Mouse (Mus musculus): ENCODE results near the gene Fubp1.
A peak's percentile ranks its signal among the peaks of the same experiment; 100 is the strongest.

The Fubp1 gene

DNA sequence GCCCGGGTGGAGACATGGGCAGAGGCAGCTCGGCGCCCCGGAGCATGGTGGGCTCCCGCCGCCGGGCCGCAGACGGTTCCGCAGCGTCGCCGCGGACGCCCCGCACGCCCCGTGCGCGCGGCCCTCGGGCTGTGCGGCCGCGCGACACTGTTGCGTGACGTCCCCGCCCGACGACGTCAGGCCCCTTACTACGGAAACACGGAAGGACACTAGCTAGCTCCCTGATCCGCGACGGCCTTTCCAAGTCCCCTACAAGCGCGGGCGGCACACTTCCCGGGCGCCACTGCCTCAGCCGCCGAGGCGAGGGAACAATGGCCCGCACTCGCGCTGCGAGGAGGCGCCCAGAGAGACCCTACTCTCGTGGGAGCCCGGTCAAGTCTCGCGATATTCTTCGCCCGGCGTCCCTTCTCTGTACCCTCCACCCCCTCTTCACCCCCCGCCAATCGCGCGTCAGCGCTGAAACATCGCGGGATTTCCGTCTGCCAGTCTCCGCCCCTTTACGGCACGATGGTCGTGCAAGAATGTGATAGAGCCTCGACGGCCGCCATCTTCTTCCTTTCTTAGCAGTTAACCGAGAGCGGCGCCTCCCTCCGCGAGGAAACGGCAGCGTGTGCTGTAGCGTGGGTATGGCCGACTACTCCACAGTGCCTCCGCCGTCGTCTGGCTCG lies at the start of gene Fubp1, which contains the start of gene Dnajb4:
Gene Fubp1, plus strand, starts transcription at position 456 of the 668 bp plus-strand sequence.
Gene Dnajb4, minus strand, starts transcription at position 336 of the 668 bp plus-strand sequence.
- no peak for DNase-seq (ENCODE audit: extremely low read depth, low read depth, low spot score)

GRCm38 (mm10) chr3:152160607-152161006 lies 49.6 kb upstream of the Fubp1 start:
- no peak for DNase-seq (ENCODE audit: extremely low read depth, low read depth, low spot score)

DNA sequence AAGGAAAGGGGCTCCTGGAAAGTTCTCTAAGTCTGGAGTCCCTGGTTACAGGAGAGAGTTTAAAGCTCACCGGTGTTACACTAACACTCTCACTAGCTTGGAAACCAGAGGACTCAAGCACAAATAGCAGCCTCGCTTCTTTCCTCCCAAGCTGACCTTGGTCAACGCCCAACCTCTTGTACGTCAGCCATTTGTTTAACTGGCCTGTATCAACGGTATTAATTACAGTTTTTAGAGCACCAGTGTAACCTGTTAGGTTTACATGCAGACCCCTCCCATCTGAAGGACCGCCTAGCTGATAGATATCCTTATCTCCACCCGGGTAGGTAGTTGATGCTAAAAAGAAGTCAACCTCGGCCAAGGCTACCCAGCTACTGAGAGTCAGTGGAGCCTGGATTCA lies 46.9 kb upstream of the Fubp1 start:
- DNase-seq (ENCODE audit: extremely low read depth, low read depth, low spot score) = no peak

GRCm38 (mm10) chr3:152165014-152165350 lies 45.2 kb upstream of the Fubp1 start:
- no peak for DNase-seq (ENCODE audit: extremely low read depth, low read depth, low spot score)

GRCm38 (mm10) chr3:152165351-152166098 lies 44.7 kb upstream of the Fubp1 start:
- DNase-seq (ENCODE audit: extremely low read depth, low read depth, low spot score) = no peak

GRCm38 (mm10) chr3:152166099-152166423 lies 44.2 kb upstream of the Fubp1 start, which contains the start of gene Gipc2:
Gipc2 (minus strand) TSS chr3:152166230.
- no peak for DNase-seq (ENCODE audit: extremely low read depth, low read depth, low spot score)

DNA sequence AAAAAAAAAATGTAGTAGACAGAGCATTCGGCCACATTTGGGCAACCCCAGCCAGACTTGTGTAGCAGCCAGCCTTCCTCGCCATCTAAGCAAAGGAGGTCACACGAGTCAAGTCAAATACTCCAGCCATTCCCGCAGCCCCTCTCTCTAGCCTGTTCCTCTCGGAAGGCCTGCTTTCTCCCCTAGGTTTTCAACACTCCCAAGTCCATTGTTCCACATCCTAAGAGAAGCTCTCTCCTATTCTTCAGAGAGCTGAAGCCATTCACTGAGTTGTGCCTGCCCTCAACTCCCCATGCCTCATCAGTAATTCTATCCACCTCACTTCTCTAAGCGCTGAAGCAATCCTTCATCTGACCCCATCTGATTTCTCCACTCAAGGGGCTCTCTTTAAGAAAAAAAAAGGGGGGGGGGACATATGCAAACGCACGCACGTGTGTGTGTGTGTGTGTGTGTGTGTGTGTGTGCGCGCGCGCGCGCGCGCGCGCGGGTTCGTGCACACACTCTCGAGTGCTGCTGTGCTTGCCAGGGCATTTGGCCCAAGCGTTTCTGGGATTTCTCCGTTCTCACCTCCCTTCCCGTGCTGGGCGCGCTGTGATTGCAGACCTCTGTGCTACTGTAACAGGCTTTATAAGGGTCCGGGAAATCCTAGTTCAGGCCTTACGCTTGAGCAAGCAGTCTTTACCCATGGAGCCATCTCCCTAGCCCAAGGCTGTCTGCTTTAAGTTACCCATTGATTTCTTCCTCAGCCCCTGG lies 43.3 kb upstream of the Fubp1 start:
- no peak for DNase-seq (ENCODE audit: extremely low read depth, low read depth, low spot score)

DNA sequence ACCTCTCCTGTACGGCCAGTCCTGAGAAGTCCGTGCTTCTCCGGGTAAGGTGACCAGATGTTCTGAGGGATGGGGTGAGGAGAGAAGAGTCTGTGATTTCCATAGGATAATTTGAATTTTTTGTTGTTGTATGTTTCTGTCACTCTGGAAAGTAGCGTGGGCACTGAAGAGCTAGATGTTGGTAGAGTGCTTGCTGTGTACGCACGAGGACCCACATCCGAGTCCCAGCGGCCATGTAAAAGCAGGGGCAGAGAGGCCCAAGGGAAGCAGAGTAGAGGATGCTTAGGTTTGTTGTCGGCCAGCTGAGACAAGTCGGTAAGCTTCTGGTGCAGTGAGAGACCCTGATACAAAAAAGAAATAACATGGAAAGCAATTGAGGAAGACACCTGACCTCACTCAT lies 42.2 kb upstream of the Fubp1 start:
- no peak for DNase-seq (ENCODE audit: extremely low read depth, low read depth, low spot score)

- no peak for DNase-seq (ENCODE audit: extremely low read depth, low read depth, low spot score)
These were observed 39.8 kb upstream of the Fubp1 start for GRCm38 (mm10) chr3:152170407-152170806.

- no peak for DNase-seq (ENCODE audit: extremely low read depth, low read depth, low spot score)
These were observed 39.0 kb upstream of the Fubp1 start for GRCm38 (mm10) chr3:152171236-152171635.

- no peak for DNase-seq (ENCODE audit: extremely low read depth, low read depth, low spot score)
These were observed 38.4 kb upstream of the Fubp1 start for GRCm38 (mm10) chr3:152171862-152172261.

GRCm38 (mm10) chr3:152172322-152172935 lies 37.8 kb upstream of the Fubp1 start:
- no peak for DNase-seq (ENCODE audit: extremely low read depth, low read depth, low spot score)

- DNase-seq (ENCODE audit: extremely low read depth, low read depth, low spot score) = no peak
These were observed 31.4 kb upstream of the Fubp1 start for GRCm38 (mm10) chr3:152178816-152179215.

- DNase-seq (ENCODE audit: extremely low read depth, low read depth, low spot score) = no peak
These were observed 30.9 kb upstream of the Fubp1 start for GRCm38 (mm10) chr3:152179285-152179684.

- DNase-seq (ENCODE audit: extremely low read depth, low read depth, low spot score) = no peak
These were observed 29.6 kb upstream of the Fubp1 start for GRCm38 (mm10) chr3:152180624-152181023.

DNA sequence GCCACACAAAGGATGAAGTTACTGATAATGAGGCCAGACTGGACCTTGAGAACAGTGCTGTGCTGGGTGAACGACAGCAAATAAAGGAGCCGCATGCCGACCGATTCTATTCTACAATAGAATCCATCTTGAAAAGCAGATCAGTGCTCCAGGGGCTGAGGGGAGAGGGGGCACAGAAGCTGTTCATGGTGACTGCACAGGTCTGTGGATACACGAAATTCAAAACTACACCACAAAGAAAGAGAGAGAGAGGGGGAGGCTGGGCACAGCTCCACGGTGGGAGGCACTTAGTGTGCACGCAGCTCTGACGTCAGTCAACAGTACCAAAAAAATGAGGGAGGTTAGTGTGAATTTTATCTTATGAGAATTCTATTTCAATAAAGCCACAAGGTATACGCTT lies 26.7 kb upstream of the Fubp1 start:
- DNase-seq (ENCODE audit: extremely low read depth, low read depth, low spot score) = no peak

- no peak for DNase-seq (ENCODE audit: extremely low read depth, low read depth, low spot score)
These were observed 24.1 kb upstream of the Fubp1 start for GRCm38 (mm10) chr3:152186106-152186505.

DNA sequence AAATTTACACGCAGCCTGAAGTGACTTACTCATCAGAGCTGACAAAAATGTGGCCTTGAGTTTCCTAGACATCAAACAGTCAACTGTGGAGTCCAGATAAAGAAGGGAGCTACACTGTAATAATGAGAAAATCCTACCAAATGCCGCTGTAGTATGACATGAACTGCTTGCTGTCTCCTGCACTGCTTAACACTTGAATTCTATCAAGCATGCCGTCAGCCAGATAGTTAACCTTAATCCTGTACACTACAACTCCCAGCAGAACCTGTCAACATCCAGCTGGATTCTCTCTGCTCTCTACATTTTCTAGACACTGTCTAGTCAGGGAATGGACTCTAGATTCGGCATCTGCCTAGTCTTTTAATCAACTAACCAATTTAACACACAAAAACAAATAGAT lies 20.9 kb upstream of the Fubp1 start:
- no peak for DNase-seq (ENCODE audit: extremely low read depth, low read depth, low spot score)

GRCm38 (mm10) chr3:152190679-152191477 lies 19.3 kb upstream of the Fubp1 start:
- no peak for DNase-seq (ENCODE audit: extremely low read depth, low read depth, low spot score)

- DNase-seq (ENCODE audit: extremely low read depth, low read depth, low spot score) = peak; percentile 91
These were observed 18.4 kb upstream of the Fubp1 start for GRCm38 (mm10) chr3:152191791-152192237.

Measured in fat pad, adult 2 months (tissue).